Mouse (Mus musculus) cerebellum, adult 2 months (tissue): ENCODE measurements at regions not wholly inside any gene's neighbourhood (a gene's known extent, or its start where the extent isn't known, plus 50 kb on each side); places are given as distances from the start of the nearest gene placed in this dataset.
A peak's percentile ranks its signal among the peaks of the same experiment; 100 is the strongest.

Experiments
- DNase-seq, 2 experiments: peaks; one replicate each; pipeline ENCODE4 v3.0.0; 2021
- H3K27ac ChIP-seq: fragments of 200-500 bp; 2 replicates; pipeline ENCODE4 v1.5.1; 2012; ENCODE audit warnings: low read length, control low read depth, inconsistent platforms; ENCODE audit not compliant: insufficient read depth
- H3K27me3 ChIP-seq: fragments of 200-500 bp; 2 replicates; pipeline ENCODE4 v1.6.1; 2012; ENCODE audit warnings: inconsistent platforms, mild to moderate bottlenecking, low read length, moderate library complexity; ENCODE audit not compliant: control insufficient read depth, insufficient read depth
- H3K4me1 ChIP-seq: fragments of 200-500 bp; 2 replicates; pipeline ENCODE4 v1.6.1; 2011; ENCODE audit warnings: low read length; ENCODE audit not compliant: control insufficient read depth, insufficient read depth
- H3K4me3 ChIP-seq: fragments of 200-500 bp; replicated peaks from 2 replicates; pipeline ENCODE3; 2011; ENCODE audit warnings: mild to moderate bottlenecking, low read depth, low read length, control low read depth; ENCODE audit not compliant: insufficient read depth
- CTCF ChIP-seq: fragments of 200-500 bp; IDR thresholded peaks from 2 replicates; pipeline ENCODE4 v1.5.1; 2011; ENCODE audit warnings: low read depth, mild to moderate bottlenecking, control low read depth, low read length, moderate library complexity, borderline replicate concordance; ENCODE audit not compliant: insufficient read depth
- POLR2A ChIP-seq: fragments of 200-500 bp; IDR thresholded peaks from 2 replicates; pipeline ENCODE4 v1.6.1; 2011; ENCODE audit warnings: low read length, control low read depth, borderline replicate concordance; ENCODE audit not compliant: insufficient read depth
- WGBS: fragments of 180-500 bp; shearing (Covaris S2); methylation state at CpG from one replicate; pipeline ENCODE4 v1.1.7; 2018; 5-methylcytosine and 5-hydroxymethylcytosine counted together

DNA sequence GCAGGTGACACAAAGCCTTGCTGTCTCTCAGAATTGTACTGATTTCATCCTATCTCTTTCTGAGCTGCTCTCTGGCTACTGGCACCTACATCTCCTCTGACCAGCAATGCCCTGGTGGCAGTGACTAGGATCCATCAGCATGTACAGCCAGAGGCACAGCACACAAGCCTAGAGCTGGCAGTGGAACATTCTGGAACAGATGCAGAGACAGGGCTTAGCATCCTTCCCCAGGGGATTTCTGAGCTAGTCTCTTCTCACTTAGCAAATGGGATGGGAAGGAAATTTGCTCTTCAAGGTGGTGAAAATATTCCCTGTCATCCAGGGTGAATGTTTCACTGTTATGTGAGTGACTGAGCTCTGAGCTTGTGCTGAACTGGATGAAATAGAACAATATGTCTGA is 93.5 kb downstream of the Chst1 start:
- H3K4me1 ChIP-seq: peaks cover 10% of the 10 kb centered on the region

DNA sequence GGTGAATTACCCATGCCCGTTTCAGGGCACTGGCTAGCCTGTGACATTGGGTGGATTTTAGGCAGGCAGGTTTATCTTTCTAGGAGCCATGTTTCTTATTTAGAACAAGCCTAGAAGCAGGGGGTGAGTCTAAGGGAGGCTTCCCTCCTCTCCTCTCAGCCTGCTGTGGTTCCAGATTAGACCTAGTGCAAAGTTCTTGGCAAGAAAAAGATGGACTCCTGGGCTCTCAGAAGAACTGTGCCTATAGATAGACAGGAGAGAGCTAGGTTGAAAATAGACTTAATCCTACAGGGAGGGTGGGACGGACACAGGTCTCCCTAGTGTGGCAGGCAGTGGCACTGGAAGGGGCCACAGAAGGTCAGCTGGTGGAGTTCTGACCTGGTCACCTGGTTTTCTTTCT is 95.3 kb downstream of the Chst1 start:
- no peak overlapping the region for H3K27ac ChIP-seq
- H3K4me3 ChIP-seq: no peak overlapping the region
- 80% methylated on average over 2 of the region's 2 CpGs for WGBS
- H3K27me3 ChIP-seq: no peaks in the 10 kb centered on the region
- TF ChIP-seq POLR2A (no peak), CTCF (no peak)
- H3K4me1 ChIP-seq: peaks cover 10% of the 10 kb centered on the region
- no peak for DNase-seq

More for the DNA sequence above, 93.5 kb downstream of the Chst1 start:
- TF ChIP-seq CTCF (no peak), POLR2A (no peak)
- no peak overlapping the region for H3K27ac ChIP-seq
- H3K27me3 ChIP-seq: no peaks in the 10 kb centered on the region
- no peak for DNase-seq
- no peak overlapping the region for H3K4me3 ChIP-seq

DNA sequence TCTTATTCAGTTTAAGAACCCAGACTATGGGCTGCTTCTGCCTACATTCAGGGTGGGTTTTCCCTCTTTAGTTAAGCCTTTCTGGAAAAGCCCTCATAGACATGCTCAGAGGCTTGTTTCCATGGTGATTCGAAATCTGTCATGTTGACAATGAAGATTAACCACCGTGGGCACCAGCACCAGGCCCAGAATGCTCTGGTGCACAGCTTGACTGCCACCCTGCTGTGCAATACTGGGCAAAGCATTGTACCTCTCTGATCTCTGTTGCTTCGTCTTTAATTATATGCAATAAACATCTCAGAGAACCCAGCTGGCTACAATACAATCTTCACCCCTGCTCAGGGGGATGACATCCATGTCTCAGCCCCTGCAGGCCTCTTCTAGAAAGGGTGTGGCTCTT is 96.4 kb downstream of the Chst1 start:
- H3K4me1 ChIP-seq: peaks cover 10% of the 10 kb centered on the region
- 22% methylated on average over 3 of the region's 3 CpGs for WGBS
- DNase-seq: no peak
- H3K27me3 ChIP-seq: no peaks in the 10 kb centered on the region
- TF ChIP-seq CTCF (no peak), POLR2A (no peak)
- H3K27ac ChIP-seq: no peak overlapping the region
- no peak overlapping the region for H3K4me3 ChIP-seq

GRCm38 (mm10) chr2:92697721-92698120 is 98.2 kb downstream of the Chst1 start:
- WGBS: 81% methylated on average over 5 of the region's 5 CpGs
- TF ChIP-seq POLR2A (no peak), CTCF (no peak)
- Histone ChIP-seq H3K4me3 (no peak overlapping the region), H3K4me1 (peaks cover 5% of the 10 kb centered on the region), H3K27me3 (no peaks in the 10 kb centered on the region), H3K27ac (no peak overlapping the region)
- DNase-seq: no peak

DNA sequence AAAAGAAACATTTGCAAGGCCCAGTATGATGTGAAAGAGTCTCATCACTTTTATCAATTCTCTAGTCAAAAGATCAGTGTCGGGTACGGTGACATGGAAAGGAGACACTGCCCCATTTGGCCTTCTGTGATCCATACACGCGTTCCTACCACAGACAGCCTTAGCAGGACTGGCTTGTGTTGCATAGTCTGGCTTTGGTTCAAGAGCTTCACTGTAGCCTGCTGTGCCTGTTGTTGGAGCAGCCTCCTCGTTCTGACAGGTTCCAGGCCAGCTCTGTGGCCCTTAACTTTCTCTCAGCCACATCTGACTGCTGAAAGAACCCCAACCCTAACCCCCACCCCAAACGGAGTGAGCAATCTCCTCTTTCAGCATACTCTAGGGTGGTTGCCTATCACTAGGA is 99.9 kb downstream of the Chst1 start:
- WGBS: 11% methylated on average over 6 of the region's 6 CpGs
- H3K27me3 ChIP-seq: no peaks in the 10 kb centered on the region
- no peak overlapping the region for H3K4me3 ChIP-seq
- peak; percentile 20 to 53 for DNase-seq
- no peaks in the 10 kb centered on the region for H3K4me1 ChIP-seq
- TF ChIP-seq POLR2A (no peak), CTCF (no peak)
- H3K27ac ChIP-seq: no peak overlapping the region

- 46% methylated on average over 3 of the region's 3 CpGs for WGBS
- no peak overlapping the region for H3K27ac ChIP-seq
- H3K4me1 ChIP-seq: no peaks in the 10 kb centered on the region
- H3K4me3 ChIP-seq: no peak overlapping the region
- no peak for DNase-seq
- no peak for TF ChIP-seq POLR2A
- no peak for TF ChIP-seq CTCF
- H3K27me3 ChIP-seq: no peaks in the 10 kb centered on the region
Measured at GRCm38 (mm10) chr2:92704035-92704434, 104.5 kb downstream of the Chst1 start.

GRCm38 (mm10) chr2:92709668-92710067 is 110.2 kb downstream of the Chst1 start:
- TF ChIP-seq POLR2A (no peak), CTCF (no peak)
- H3K27me3 ChIP-seq: no peaks in the 10 kb centered on the region
- no peak overlapping the region for H3K27ac ChIP-seq
- DNase-seq: no peak
- no peaks in the 10 kb centered on the region for H3K4me1 ChIP-seq
- 92% methylated on average over 3 of the region's 3 CpGs for WGBS
- no peak overlapping the region for H3K4me3 ChIP-seq

DNA sequence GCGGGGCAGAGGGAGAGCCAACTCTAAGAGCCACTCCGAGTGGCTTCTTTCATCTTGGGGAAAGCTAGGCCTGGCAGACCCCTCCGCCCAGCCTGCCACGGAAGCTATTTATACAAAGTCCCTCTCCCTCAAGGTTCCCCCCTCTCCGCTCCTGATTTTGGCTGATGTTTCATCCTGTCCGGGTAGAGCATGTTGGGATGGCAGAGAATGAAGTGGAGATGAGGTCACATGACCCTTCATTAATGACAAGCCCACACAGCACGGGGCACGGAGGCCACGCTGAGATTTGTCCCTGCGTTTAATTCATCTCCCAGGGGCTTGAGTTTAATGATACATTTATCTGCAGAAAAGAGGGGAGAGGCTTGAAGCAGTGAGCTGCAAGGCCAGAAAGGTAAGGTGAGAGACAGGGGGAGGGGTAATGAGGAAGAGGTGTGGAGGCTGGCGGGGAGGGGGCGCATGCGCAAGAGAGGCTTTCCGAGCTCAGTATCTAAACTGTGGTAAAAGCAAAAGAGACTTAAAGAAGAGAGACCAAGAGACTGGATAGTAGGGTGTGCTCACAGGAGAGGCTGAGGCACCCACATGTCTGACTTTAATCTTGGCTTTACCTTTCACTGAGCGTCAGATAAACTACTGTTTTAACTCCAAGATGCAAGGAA is 111.7 kb downstream of the Chst1 start:
- Histone ChIP-seq H3K27ac (no peak overlapping the region), H3K4me1 (no peaks in the 10 kb centered on the region), H3K4me3 (no peak overlapping the region), H3K27me3 (no peaks in the 10 kb centered on the region)
- DNase-seq: no peak
- TF ChIP-seq CTCF (no peak), POLR2A (no peak)
- whole genome bisulfite sequencing: 58% methylated on average over 15 of the region's 15 CpGs
